Mouse (Mus musculus): ENCODE measurements around the gene Dip2c. TPM values are rescaled to one million over a fixed set of nuclear protein-coding genes. Genes with fewer than 3 reads are reported as not detected.

Dip2c gene
- polyA plus RNA-seq, 1 experiment from 2014 or later: 3.5 TPM

DNA sequence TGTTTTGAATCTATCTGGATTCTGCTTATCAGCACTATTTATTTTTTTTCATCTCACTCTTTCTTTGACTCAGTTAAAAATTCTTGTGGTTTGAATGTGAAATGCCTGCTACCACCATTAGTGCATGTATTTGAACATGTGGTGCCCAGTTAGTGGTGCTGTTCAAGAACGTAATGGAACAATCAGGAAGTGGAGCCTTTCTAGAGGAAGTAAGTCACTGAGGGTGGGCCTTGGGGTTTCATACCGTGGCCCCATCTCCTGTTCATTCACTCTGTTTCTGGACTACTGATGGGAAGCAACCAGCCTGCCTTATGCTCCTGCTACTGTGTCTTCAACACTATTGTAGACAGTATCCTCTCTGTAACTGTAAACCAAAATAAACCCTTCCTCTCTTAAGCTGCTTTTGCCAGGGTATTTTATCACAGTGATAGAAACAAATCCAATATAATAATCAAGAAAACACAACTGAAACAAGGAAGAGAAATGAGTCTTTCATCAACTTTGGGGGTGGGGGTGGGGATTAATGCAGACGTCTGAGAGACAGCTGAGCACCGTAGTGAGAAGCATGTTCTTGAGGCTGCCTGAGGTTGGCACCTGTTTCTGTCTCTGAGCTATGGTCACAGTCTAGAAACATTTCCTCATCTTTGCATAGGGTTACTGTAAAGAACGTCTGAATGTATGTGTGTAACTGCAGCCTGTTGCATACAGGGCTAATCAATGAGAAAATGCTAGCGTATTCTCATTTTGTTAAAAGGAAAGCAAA lies 323.2 kb downstream of the Dip2c start:
- TF ChIP-seq CTCF (IDR thresholded peaks at IDR 0.05) (no peak), EP300 (IDR thresholded peaks at IDR 0.05) (no peak)
- H3K27ac ChIP-seq (ENCODE audit: low read length): no peak overlapping the region
- 70% methylated on average over 6 of the region's 6 CpGs for WGBS
- ATAC-seq: no peak
- H3K4me1 ChIP-seq (ENCODE audit: insufficient read depth, low read depth, low read length): no peaks in the 10 kb centered on the region
- DNase-seq (ENCODE audit: low spot score): no peak
- H3K4me3 ChIP-seq (ENCODE audit: low read depth, low read length): no peak overlapping the region
- no peak overlapping the region for H3K9ac ChIP-seq (replicated peaks; ENCODE audit: low read depth)
- no peaks in the 10 kb centered on the region for H3K27me3 ChIP-seq (replicated peaks; ENCODE audit: insufficient read depth, low read length)
- no peak overlapping the region for H3K4me2 ChIP-seq (replicated peaks; ENCODE audit: low read depth, low read length)
- no peaks in the 10 kb centered on the region for H3K9me3 ChIP-seq (ENCODE audit: low read length)
- no peaks in the 10 kb centered on the region for H3K36me3 ChIP-seq (ENCODE audit: insufficient read depth, low read length)

DNA sequence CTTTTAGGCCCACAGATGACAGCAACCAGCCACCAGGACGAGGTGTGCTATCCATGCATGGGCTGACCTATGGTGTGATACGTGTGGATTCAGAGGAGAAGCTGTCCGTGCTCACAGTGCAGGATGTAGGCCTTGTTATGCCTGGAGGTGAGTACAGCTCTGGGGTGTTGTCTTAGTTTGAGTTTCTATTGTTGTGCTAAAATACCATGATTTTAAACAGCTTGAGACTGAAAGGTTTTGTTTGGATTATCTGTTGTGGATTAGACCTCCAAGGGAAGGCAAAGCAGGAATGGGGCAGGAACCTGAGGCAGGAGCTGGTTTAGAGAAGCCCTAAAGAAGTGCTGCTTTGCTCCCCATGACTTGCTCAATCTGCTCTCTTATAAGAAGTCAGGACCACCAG lies 325.0 kb downstream of the Dip2c start:
- Histone ChIP-seq H3K9ac (replicated peaks; ENCODE audit: low read depth) (no peak overlapping the region), H3K36me3 (ENCODE audit: insufficient read depth, low read length) (no peaks in the 10 kb centered on the region), H3K4me3 (ENCODE audit: low read depth, low read length) (no peak overlapping the region), H3K27me3 (replicated peaks; ENCODE audit: insufficient read depth, low read length) (no peaks in the 10 kb centered on the region), H3K4me1 (ENCODE audit: insufficient read depth, low read depth, low read length) (no peaks in the 10 kb centered on the region), H3K9me3 (ENCODE audit: low read length) (no peaks in the 10 kb centered on the region), H3K27ac (ENCODE audit: low read length) (no peak overlapping the region), H3K4me2 (replicated peaks; ENCODE audit: low read depth, low read length) (no peak overlapping the region)
- TF ChIP-seq EP300 (IDR thresholded peaks at IDR 0.05): no peak
- TF ChIP-seq CTCF (IDR thresholded peaks at IDR 0.05): no peak
- WGBS: 80% methylated on average over 3 of the region's 3 CpGs
- ATAC-seq (no peak), DNase-seq (ENCODE audit: low spot score) (no peak)

DNA sequence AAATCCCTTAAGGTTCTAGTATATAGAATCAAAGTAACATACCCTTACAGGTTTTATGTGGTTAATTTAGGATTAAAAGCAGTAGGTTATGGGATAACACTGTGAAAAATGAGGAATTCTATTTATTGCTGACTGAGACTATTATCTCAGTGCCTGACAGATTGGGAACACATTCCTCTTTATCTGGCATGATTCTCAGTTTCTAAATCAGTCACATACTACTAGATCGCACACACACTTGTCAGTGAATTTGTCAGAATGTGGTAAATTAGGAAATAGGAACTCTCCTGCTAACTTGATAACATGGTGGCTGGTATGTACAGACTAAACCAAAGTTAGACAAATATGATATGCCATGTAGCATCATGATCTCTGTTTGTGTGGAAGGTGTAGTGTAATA lies 334.9 kb downstream of the Dip2c start:
- H3K4me3 ChIP-seq (ENCODE audit: low read depth, low read length): no peak overlapping the region
- H3K27me3 ChIP-seq (replicated peaks; ENCODE audit: insufficient read depth, low read length): no peaks in the 10 kb centered on the region
- no peaks in the 10 kb centered on the region for H3K9me3 ChIP-seq (ENCODE audit: low read length)
- ATAC-seq (no peak), DNase-seq (ENCODE audit: low spot score) (no peak)
- TF ChIP-seq CTCF (IDR thresholded peaks at IDR 0.05) (no peak), EP300 (IDR thresholded peaks at IDR 0.05) (no peak)
- H3K9ac ChIP-seq (replicated peaks; ENCODE audit: low read depth): no peak overlapping the region
- 59% methylated on average over 1 of the region's 1 CpGs for WGBS
- H3K4me2 ChIP-seq (replicated peaks; ENCODE audit: low read depth, low read length): no peak overlapping the region
- no peak overlapping the region for H3K27ac ChIP-seq (ENCODE audit: low read length)
- no peaks in the 10 kb centered on the region for H3K4me1 ChIP-seq (ENCODE audit: insufficient read depth, low read depth, low read length)
- H3K36me3 ChIP-seq (ENCODE audit: insufficient read depth, low read length): 0 out of 2 replicates have a peak, but pooled peaks cover 8% of the 10 kb centered on the region

DNA sequence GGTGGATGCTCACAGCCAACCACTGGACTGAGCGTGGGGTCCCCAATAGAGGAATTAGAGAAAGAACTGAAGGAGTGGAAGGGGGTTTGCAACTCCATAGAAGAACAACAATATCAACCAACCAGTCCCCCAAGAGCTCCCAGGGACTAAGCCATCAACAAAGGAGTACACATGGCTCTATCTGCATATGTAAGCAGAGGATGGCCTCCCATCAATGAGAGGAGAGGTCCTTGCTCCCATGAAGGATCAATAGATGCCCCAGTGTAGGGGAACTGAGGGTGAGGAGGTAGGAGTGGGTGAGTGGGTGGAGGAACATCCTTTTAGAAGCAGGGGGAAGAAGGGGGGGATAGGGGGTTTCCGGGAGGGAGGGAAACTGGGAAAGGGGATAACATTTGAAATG lies 356.4 kb downstream of the Dip2c start:
- no peak for ATAC-seq
- 81% methylated on average over 2 of the region's 2 CpGs for WGBS
- no peaks in the 10 kb centered on the region for H3K27me3 ChIP-seq (replicated peaks; ENCODE audit: insufficient read depth, low read length)
- no peak overlapping the region for H3K9ac ChIP-seq (replicated peaks; ENCODE audit: low read depth)
- 0 out of 2 replicates have a peak, but pooled peaks cover 3% of the 10 kb centered on the region for H3K36me3 ChIP-seq (ENCODE audit: insufficient read depth, low read length)
- H3K4me2 ChIP-seq (replicated peaks; ENCODE audit: low read depth, low read length): no peak overlapping the region
- no peak overlapping the region for H3K27ac ChIP-seq (ENCODE audit: low read length)
- H3K4me1 ChIP-seq (ENCODE audit: insufficient read depth, low read depth, low read length): no peaks in the 10 kb centered on the region
- TF ChIP-seq CTCF (IDR thresholded peaks at IDR 0.05): no peak
- TF ChIP-seq EP300 (IDR thresholded peaks at IDR 0.05): no peak
- H3K9me3 ChIP-seq (ENCODE audit: low read length): no peaks in the 10 kb centered on the region
- H3K4me3 ChIP-seq (ENCODE audit: low read depth, low read length): no peak overlapping the region
- DNase-seq (ENCODE audit: low spot score): no peak

DNA sequence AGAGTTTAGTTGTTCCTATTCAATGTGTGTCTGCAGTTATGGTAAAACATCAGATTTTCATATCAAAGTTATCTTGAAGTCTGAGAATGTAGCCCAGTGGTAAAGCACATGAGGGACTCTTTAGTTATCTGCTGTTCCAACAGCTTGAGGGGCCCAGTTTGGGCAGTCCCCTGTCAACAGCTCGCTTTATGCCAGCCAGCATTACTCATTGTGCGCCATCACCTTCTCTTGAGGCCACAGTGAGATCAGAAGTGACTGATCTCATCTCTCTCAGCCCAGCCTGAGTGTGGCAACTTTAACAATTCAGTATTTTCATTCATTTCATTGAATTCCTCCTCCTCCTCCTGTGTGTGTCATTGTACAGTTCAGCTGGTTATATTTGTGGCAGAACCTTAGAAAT lies 359.6 kb downstream of the Dip2c start:
- no peak overlapping the region for H3K27ac ChIP-seq (ENCODE audit: low read length)
- no peaks in the 10 kb centered on the region for H3K9me3 ChIP-seq (ENCODE audit: low read length)
- DNase-seq (ENCODE audit: low spot score) (no peak), ATAC-seq (no peak)
- H3K27me3 ChIP-seq (replicated peaks; ENCODE audit: insufficient read depth, low read length): no peaks in the 10 kb centered on the region
- H3K4me2 ChIP-seq (replicated peaks; ENCODE audit: low read depth, low read length): no peak overlapping the region
- TF ChIP-seq CTCF (IDR thresholded peaks at IDR 0.05): no peak
- TF ChIP-seq EP300 (IDR thresholded peaks at IDR 0.05): no peak
- no peaks in the 10 kb centered on the region for H3K36me3 ChIP-seq (ENCODE audit: insufficient read depth, low read length)
- no peak overlapping the region for H3K4me3 ChIP-seq (ENCODE audit: low read depth, low read length)
- 95% methylated on average over 2 of the region's 2 CpGs for WGBS
- no peaks in the 10 kb centered on the region for H3K4me1 ChIP-seq (ENCODE audit: insufficient read depth, low read depth, low read length)
- no peak overlapping the region for H3K9ac ChIP-seq (replicated peaks; ENCODE audit: low read depth)

DNA sequence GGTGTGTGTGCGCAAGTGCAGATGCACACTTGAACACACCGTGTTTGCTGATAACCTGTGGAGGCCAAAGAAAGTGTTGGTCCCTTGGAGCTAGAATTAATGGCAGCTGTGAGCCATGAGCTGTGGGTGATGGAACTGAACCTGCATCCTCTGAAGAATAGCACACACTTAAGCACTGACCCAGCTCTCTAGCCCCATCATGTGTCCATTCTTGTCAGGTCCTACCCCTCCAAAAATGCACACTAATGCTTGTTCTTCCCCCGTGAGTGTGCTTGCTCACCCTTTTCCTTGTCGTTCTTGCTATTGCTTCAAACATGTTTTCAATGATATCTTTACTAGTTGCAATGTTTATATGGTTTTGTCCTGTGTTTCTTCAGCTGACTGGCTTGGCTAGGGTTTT lies 360.2 kb downstream of the Dip2c start:
- H3K9ac ChIP-seq (replicated peaks; ENCODE audit: low read depth): no peak overlapping the region
- DNase-seq (ENCODE audit: low spot score) (peak; percentile 42), ATAC-seq (peak; percentile 44; the same call in 1 of the 2 replicates)
- 56% methylated on average over 4 of the region's 4 CpGs for WGBS
- H3K4me1 ChIP-seq (ENCODE audit: insufficient read depth, low read depth, low read length): no peaks in the 10 kb centered on the region
- H3K27ac ChIP-seq (ENCODE audit: low read length): no peak overlapping the region
- H3K27me3 ChIP-seq (replicated peaks; ENCODE audit: insufficient read depth, low read length): no peaks in the 10 kb centered on the region
- H3K9me3 ChIP-seq (ENCODE audit: low read length): no peaks in the 10 kb centered on the region
- no peak overlapping the region for H3K4me2 ChIP-seq (replicated peaks; ENCODE audit: low read depth, low read length)
- no peak overlapping the region for H3K4me3 ChIP-seq (ENCODE audit: low read depth, low read length)
- TF ChIP-seq CTCF (IDR thresholded peaks at IDR 0.05) (peak; percentile 68), EP300 (IDR thresholded peaks at IDR 0.05) (no peak)
- no peaks in the 10 kb centered on the region for H3K36me3 ChIP-seq (ENCODE audit: insufficient read depth, low read length)
